Mouse (Mus musculus): Measurements from ENCODE around the gene Aox2.

DNA sequence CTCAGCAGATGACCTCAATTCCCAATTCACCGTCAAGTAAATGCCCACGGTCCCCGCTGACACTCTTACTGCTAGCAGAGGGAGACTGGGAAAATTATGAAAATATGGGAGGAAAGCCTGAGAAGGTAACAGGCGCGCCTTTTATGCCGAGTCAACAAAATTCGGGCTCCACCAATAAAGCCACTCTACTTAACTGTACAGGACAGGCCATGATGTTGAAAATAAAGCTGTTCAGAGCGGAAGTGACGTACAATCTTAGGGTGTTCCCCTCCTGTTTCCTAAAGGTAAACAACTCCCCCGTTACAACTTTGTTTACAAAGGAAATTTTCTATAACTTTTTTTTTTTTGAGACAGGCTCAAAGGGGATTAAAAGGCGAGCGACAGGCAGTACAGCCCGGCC, 144.8 kb downstream of the Aox2 start:
- no peak for TF ChIP-seq CTCF (IDR thresholded peaks at IDR 0.05; ENCODE audit: extremely low read depth, insufficient read depth, low read length)
- peak; percentile 32; the same call in 1 of the 2 replicates for TF ChIP-seq POLR2A (IDR thresholded peaks at IDR 0.05; ENCODE audit: extremely low read depth, insufficient read depth, low read length)
